Mouse (Mus musculus) liver, embryonic 14.5 days (tissue): ENCODE results near the gene Rpl36a-ps1.

Experiments used
- CTCF ChIP-seq: IDR thresholded peaks from 2 replicates; pipeline ENCODE4 v1.5.1; 2016; ENCODE audit warnings: antibody characterized with exemption, low read depth, control low read depth
- EP300 ChIP-seq: IDR thresholded peaks from 2 replicates; pipeline ENCODE4 v1.6.1; 2016; ENCODE audit warnings: antibody characterized with exemption, low read depth

GRCm38 (mm10) chr14:99032596-99032995, 38.5 kb upstream of the Rpl36a-ps1 start:
- TF ChIP-seq CTCF (no peak), EP300 (no peak)
